Mouse (Mus musculus) G1E (cell line): ENCODE results near the gene Cib4. TPM values are rescaled to one million over a fixed set of nuclear protein-coding genes. Genes with fewer than 3 reads are reported as not detected.

Source experiments
- ATAC-seq: 2 replicates; pipeline ENCODE4 v1.8.0; 2016; ENCODE audit warnings: mild to moderate bottlenecking; ENCODE audit not compliant: insufficient number of reproducible peaks, poor library complexity, low FRiP score, severe bottlenecking; ENCODE audit errors: extremely low read depth
- DNase-seq: peaks from one replicate; pipeline ENCODE4 v3.0.0; 2012; ENCODE audit warnings: low spot score
- H3K27me3 ChIP-seq: 2 replicates; pipeline ENCODE4 v1.6.1; 2012; ENCODE audit warnings: mild to moderate bottlenecking, low read length, inconsistent platforms; ENCODE audit not compliant: insufficient read depth
- H3K36me3 ChIP-seq: replicated peaks from 2 replicates; pipeline ENCODE3; 2012; ENCODE audit warnings: mild to moderate bottlenecking, inconsistent platforms
- H3K4me1 ChIP-seq: 2 replicates; pipeline ENCODE4 v1.6.1; 2012; ENCODE audit warnings: low read depth, low read length, inconsistent platforms, mixed read lengths; ENCODE audit not compliant: insufficient read depth
- H3K4me3 ChIP-seq: 2 replicates; pipeline ENCODE4 v1.5.1; 2012; ENCODE audit warnings: low read depth, mild to moderate bottlenecking, inconsistent platforms, low read length, moderate library complexity, mixed read lengths
- H3K9me3 ChIP-seq: replicated peaks from 2 replicates; pipeline ENCODE4 v1.6.1; 2012; ENCODE audit warnings: inconsistent platforms
- CTCF ChIP-seq: IDR thresholded peaks from 2 replicates; pipeline ENCODE4 v1.5.1; 2012; ENCODE audit warnings: low read depth, low read length, inconsistent platforms, mixed read lengths
- GATA1 ChIP-seq: IDR thresholded peaks from 2 replicates; pipeline ENCODE4 v1.6.1; 2012; ENCODE audit warnings: borderline replicate concordance, low read length, inconsistent platforms, mixed read lengths
- GATA2 ChIP-seq: IDR thresholded peaks from 2 replicates; pipeline ENCODE4 v1.6.1; 2012; ENCODE audit warnings: low read depth, low read length, inconsistent platforms, borderline replicate concordance
- POLR2AphosphoS5 ChIP-seq: IDR thresholded peaks from 2 replicates; pipeline ENCODE4 v1.6.1; 2012; ENCODE audit warnings: low read depth, low read length, inconsistent platforms; ENCODE audit not compliant: insufficient replicate concordance
- TAL1 ChIP-seq: conservative IDR thresholded peaks from 2 replicates; pipeline ENCODE4 v1.6.1; 2012; ENCODE audit warnings: low read depth, low read length, inconsistent platforms, mixed read lengths
- polyA plus RNA-seq: library from polyadenylated mRNA; stranded (reverse); fragments of >175 nt; gene quantifications from 2 replicates; pipeline ENCODE4 v1.2.3, GENCODE M21; 2012
- total RNA-seq, 2 experiments: library from RNA; stranded (forward) in 1 of 2; stranded (reverse) in 1 of 2; fragments of 200-1000 nt in 1 of 2; fragments of >200 nt in 1 of 2; fragmentation: Nextera tagmentation in 1 of 2; gene quantifications; 2 replicates each; pipeline ENCODE4 v1.2.3; 2014 to 2017

Gene Cib4
- total and polyA plus RNA-seq, 3 experiments = not detected

DNA sequence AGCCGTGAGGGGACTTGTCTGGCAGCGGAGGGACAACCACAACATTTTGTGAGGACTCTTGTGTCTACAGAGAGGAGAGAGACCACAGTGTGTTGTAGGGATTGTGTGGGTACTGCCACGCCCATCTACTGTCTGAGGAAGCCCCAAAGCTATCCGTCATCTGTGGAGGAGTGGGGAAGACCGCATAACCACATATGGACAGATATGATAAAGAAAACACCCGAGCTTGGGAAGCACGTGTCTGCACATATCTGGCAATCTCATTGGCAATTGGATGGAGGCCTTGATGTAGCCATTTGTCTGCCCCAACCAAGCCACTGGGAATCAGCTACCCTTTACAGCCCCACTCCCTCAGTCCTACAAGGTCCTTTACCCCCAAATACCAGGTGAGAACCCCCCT, 30.6 kb upstream of the Cib4 start:
- no peaks in the 10 kb centered on the region for H3K9me3 ChIP-seq
- peaks cover 12% of the 10 kb centered on the region for H3K4me1 ChIP-seq
- DNase-seq (peak; percentile 13), ATAC-seq (peak; percentile 70)
- TF ChIP-seq GATA1 = no peak
- no peak for TF ChIP-seq POLR2AphosphoS5
- no peak for TF ChIP-seq CTCF
- TF ChIP-seq TAL1 = no peak
- TF ChIP-seq GATA2 = no peak
- no peak overlapping the region for H3K4me3 ChIP-seq
- peaks cover 8% of the 10 kb centered on the region for H3K27me3 ChIP-seq
- no peaks in the 10 kb centered on the region for H3K36me3 ChIP-seq

GRCm38 (mm10) chr5:30574367-30574766, 28.7 kb upstream of the Cib4 start:
- TF ChIP-seq TAL1 (no peak), POLR2AphosphoS5 (no peak), GATA2 (no peak)
- Histone ChIP-seq H3K36me3 (no peaks in the 10 kb centered on the region), H3K9me3 (no peaks in the 10 kb centered on the region), H3K4me1 (peaks cover 12% of the 10 kb centered on the region), H3K4me3 (no peak overlapping the region), H3K27me3 (peaks cover 8% of the 10 kb centered on the region)
- ATAC-seq (no peak), DNase-seq (no peak)

GRCm38 (mm10) chr5:30571820-30572219, 26.2 kb upstream of the Cib4 start:
- Histone ChIP-seq H3K4me3 (no peak overlapping the region), H3K4me1 (peaks cover 10% of the 10 kb centered on the region), H3K9me3 (no peaks in the 10 kb centered on the region), H3K27me3 (no peaks in the 10 kb centered on the region; the same call in 1 of the 2 replicates), H3K36me3 (no peaks in the 10 kb centered on the region)
- no peak for TF ChIP-seq POLR2AphosphoS5
- no peak for TF ChIP-seq CTCF
- no peak for TF ChIP-seq GATA2
- TF ChIP-seq TAL1 = no peak
- no peak for TF ChIP-seq GATA1
- ATAC-seq = no peak
- DNase-seq = no peak

GRCm38 (mm10) chr5:30568479-30568878, 22.8 kb upstream of the Cib4 start:
- Histone ChIP-seq H3K27me3 (peaks cover 2% of the 10 kb centered on the region; the same call in 1 of the 2 replicates), H3K4me1 (no peaks in the 10 kb centered on the region), H3K9me3 (no peaks in the 10 kb centered on the region), H3K36me3 (no peaks in the 10 kb centered on the region), H3K4me3 (no peak overlapping the region)
- no peak for DNase-seq
- no peak for TF ChIP-seq TAL1
- ATAC-seq = no peak

- Histone ChIP-seq H3K36me3 (no peaks in the 10 kb centered on the region), H3K4me1 (no peaks in the 10 kb centered on the region), H3K9me3 (no peaks in the 10 kb centered on the region), H3K27me3 (peaks cover 3% of the 10 kb centered on the region; the same call in 1 of the 2 replicates), H3K4me3 (no peak overlapping the region)
- ATAC-seq = no peak
- DNase-seq = no peak
- TF ChIP-seq GATA1 (no peak), TAL1 (no peak), POLR2AphosphoS5 (no peak), GATA2 (no peak), CTCF (no peak)
Measured at GRCm38 (mm10) chr5:30559986-30560493, 14.4 kb upstream of the Cib4 start.

DNA sequence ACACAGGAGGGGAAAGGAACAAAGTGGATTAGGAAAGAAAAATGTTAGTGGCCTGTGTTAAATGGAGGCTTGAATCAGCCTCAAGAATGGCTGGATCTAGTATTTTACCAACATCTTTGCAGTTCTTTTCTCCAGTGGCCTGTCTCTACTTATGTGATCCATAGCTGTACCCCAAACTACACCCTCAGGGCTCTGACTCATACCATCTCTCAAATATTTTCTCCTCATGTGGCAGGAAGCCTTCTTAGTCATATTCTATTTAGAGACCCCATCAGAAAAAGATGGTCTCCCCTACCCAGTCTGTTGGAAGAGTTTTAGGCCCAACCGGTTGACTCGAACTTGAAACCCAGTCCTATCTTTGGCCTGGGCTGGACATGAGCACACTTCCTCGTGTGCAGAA, 13.8 kb upstream of the Cib4 start:
- Histone ChIP-seq H3K27me3 (peaks cover 3% of the 10 kb centered on the region; the same call in 1 of the 2 replicates), H3K36me3 (no peaks in the 10 kb centered on the region), H3K9me3 (no peaks in the 10 kb centered on the region), H3K4me1 (no peaks in the 10 kb centered on the region), H3K4me3 (no peak overlapping the region)
- TF ChIP-seq CTCF = no peak
- no peak for TF ChIP-seq POLR2AphosphoS5
- TF ChIP-seq GATA2 = no peak
- no peak for TF ChIP-seq GATA1
- TF ChIP-seq TAL1 = no peak
- ATAC-seq (no peak), DNase-seq (no peak)

DNA sequence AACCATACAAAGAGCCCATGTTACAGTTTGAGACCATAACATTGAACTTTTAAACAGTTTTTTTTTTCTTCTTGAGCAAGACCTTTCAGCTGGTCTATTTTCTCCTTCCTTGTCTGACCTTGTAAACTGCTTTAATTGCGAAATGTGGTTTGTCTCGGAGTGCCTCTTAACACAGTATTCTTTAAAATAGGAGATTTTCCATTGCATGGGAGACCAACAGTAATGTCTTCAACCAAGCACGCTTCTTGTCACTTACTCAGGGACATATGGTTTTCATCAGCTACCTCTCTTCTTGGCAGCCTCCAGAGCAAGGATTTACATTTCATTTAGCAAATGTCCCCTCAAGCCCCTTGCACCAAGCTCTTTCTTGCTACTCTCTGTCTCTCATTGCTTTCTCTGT, 10.6 kb upstream of the Cib4 start:
- no peak overlapping the region for H3K4me3 ChIP-seq
- H3K27me3 ChIP-seq = peaks cover under 1% of the 10 kb centered on the region
- no peak for ATAC-seq

More for the DNA sequence above, 10.6 kb upstream of the Cib4 start:
- Histone ChIP-seq H3K9me3 (no peaks in the 10 kb centered on the region), H3K4me1 (no peaks in the 10 kb centered on the region), H3K36me3 (no peaks in the 10 kb centered on the region)
- DNase-seq = no peak
- TF ChIP-seq GATA2 (no peak), CTCF (no peak), TAL1 (no peak), POLR2AphosphoS5 (no peak), GATA1 (no peak)
